15 mouse cellular contexts compared by ENCODE assay signal in the genomic region with DNA sequence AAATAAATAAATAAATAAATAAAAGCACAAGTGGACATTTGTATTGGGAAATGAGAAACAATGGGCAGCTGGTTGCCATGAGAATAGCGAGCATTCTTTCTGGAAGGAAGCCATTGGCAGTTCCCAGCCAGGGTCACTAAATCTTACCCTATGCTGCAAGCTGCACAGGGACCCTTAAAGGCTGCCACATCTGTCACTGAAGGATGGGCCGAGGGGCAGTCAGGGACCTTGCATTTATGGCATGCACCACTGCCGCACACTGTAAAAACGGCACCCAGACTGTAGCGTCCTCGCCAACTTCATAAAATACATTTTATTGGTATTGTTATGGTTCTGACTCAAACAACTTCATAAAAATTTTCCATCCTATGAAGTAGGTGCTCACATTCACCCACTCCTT.
"Had no signal": no experiment of that assay in that cellular context is flagged by ENCODE, and none has a peak within 500 bp of the region (broad histone marks: within the 10 kb centered on the region; RNA-seq: fewer than 3 reads in every experiment).

No protein-coding gene starts in this region.

- H3K4me3 ChIP-seq: neural tube, embryonic 12.5 days; stomach, embryonic 15.5 days had no signal

- H3K36me3 ChIP-seq: neural tube, embryonic 12.5 days; stomach, embryonic 15.5 days had no signal

- H3K4me2 ChIP-seq: neural tube, embryonic 12.5 days; stomach, embryonic 15.5 days had no signal

- DNase-seq: retina, postnatal 1 day; right cerebral cortex, adult 18-20 months; right cerebral cortex, postnatal 14 days; right cerebral cortex, postnatal 25 days; right cerebral cortex, postnatal 4 days; spleen, adult 18-20 months; thymus, adult 18-20 months; thymus, adult 2 months; thymus, postnatal 14 days; thymus, postnatal 25 days; thymus, postnatal 36 days; thymus, postnatal 4 days had no signal

- H3K27me3 ChIP-seq: neural tube, embryonic 12.5 days; stomach, embryonic 15.5 days had no signal

- H3K9ac ChIP-seq: neural tube, embryonic 12.5 days; stomach, embryonic 15.5 days had no signal

- H3K4me1 ChIP-seq: stomach, embryonic 15.5 days had no signal

- H3K27ac ChIP-seq: neural tube, embryonic 12.5 days; stomach, embryonic 15.5 days; stomach, postnatal 0 days had no signal

- H3K9me3 ChIP-seq: stomach, embryonic 15.5 days had no signal
